Mouse (Mus musculus) left cerebral cortex, postnatal 36 days (tissue): ENCODE results near the gene Arhgap45. TPM values are rescaled to one million over a fixed set of nuclear protein-coding genes. Genes with fewer than 3 reads are reported as not detected.
A peak's percentile ranks its signal among the peaks of the same experiment; 100 is the strongest.
"Not testable (repeated sequence)": the region's sequence is repeated elsewhere in the genome, so short reads cannot be mapped to it uniquely, and the experiment has no call there.

ENCODE experiments used
- DNase-seq, 2 experiments: peaks; one replicate each; pipeline ENCODE4 v3.0.0; 2021 to 2022; ENCODE audit warnings: low spot score in 2 of 2, mixed read lengths in 1 of 2
- intact Hi-C: fragments of 180-260 bp; cut with DNase I; formaldehyde crosslinking; loops from one replicate; pipeline ENCODE4 v1.15.1; 2025
- total RNA-seq, 2 experiments: library from RNA; stranded (reverse); gene quantifications; 2 replicates each; pipeline ENCODE4 v1.2.3; 2021

The Arhgap45 gene
- total RNA-seq, 2 experiments from 2014 or later, result 3.3 to 5.3 TPM

- DNase-seq, result no peak
- intact Hi-C loops, result no loop called here
These were observed 9.0 kb downstream of the Arhgap45 start for GRCm38 (mm10) chr10:80025463-80025862.

GRCm38 (mm10) chr10:80025889-80026288, 9.4 kb downstream of the Arhgap45 start:
- intact Hi-C loops, result no loop called here

GRCm38 (mm10) chr10:80027681-80028520, 11.4 kb downstream of the Arhgap45 start:
- DNase-seq, result no peak
- intact Hi-C loops, result no loop called here

More at GRCm38 (mm10) chr10:80025889-80026288, 9.4 kb downstream of the Arhgap45 start:
- no peak for DNase-seq

DNA sequence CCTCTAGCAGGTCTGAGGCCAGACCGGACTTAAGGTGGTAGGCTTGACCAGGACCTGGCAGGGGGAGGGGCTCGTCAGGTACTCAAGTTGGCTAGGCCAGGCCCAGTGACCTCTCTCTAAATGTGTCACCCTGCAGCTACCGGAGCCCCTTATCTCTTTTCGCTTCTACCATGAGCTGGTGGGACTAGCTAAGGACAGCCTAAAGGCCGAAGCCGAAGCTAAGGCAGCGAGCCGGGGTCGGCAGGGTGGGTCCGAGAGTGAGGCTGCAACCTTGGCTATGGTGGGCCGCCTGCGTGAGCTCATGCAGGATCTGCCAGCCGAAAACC, 12.0 kb downstream of the Arhgap45 start:
- intact Hi-C loops, result no loop called here

GRCm38 (mm10) chr10:80030191-80030590, 13.7 kb downstream of the Arhgap45 start:
- no peak for DNase-seq
- intact Hi-C loops, result no loop called here

More for the DNA sequence above, 12.0 kb downstream of the Arhgap45 start:
- no peak for DNase-seq

DNA sequence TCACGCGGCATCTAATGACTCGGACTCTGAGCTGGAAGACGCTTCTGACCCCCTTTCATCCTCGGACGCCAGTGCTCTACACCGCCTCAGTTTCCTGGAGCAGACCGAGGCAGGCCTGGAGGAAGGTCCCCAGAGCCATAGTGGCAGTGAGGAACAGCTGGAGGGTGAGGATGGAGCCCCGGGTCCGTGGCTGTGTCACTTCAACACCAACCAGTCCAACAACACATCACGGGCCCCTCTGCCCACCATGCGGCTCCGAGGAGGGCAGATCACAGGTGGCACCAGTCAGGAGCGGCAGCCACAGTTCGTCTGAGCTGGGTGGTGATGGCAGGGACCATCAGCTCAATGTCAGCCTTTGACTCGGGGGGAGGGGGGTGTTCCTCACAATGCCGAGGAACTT, 14.3 kb downstream of the Arhgap45 start:
- DNase-seq, result no peak
- intact Hi-C loops, result no loop called here

- intact Hi-C loops, result no loop called here
These were observed 16.5 kb downstream of the Arhgap45 start for GRCm38 (mm10) chr10:80032799-80033480.

GRCm38 (mm10) chr10:80033511-80034391, 17.3 kb downstream of the Arhgap45 start:
- peak in 1 of 2 experiments; percentile 25 for DNase-seq
- intact Hi-C loops, result no loop called here

More at GRCm38 (mm10) chr10:80032799-80033480, 16.5 kb downstream of the Arhgap45 start:
- DNase-seq, result no peak

- intact Hi-C loops, result no loop called here
These were observed 18.7 kb downstream of the Arhgap45 start for GRCm38 (mm10) chr10:80035148-80035547.

GRCm38 (mm10) chr10:80035686-80036085, 19.2 kb downstream of the Arhgap45 start:
- intact Hi-C loops, result no loop called here
- no peak for DNase-seq

More at GRCm38 (mm10) chr10:80035148-80035547, 18.7 kb downstream of the Arhgap45 start:
- DNase-seq, result no peak

DNA sequence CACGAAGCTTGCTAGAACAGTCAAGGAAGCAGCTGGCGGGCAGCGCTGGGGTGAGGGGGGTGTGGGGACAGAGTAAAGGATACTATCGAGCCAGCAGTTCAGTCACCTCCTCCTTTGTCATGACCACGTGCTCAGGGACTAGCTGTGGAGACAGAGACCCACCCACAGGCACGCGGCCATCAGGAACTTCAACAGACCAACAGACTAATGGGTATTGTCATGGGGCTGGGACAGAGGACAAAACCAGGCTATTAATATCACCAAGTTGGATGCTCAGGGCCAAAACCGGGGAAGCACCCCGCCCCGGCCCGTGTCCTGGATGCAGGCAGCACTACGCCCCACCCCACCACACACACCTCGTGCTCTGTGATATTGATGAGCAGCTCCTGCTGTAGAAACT, 20.4 kb downstream of the Arhgap45 start:
- intact Hi-C loops, result no loop called here
- DNase-seq, result no peak

GRCm38 (mm10) chr10:80039559-80039979, 23.1 kb downstream of the Arhgap45 start, which contains the start of gene Polr2e:
TSS of gene Polr2e (minus strand) at chr10:80039795.
- intact Hi-C loops, result loop anchor here (2.0 kb wide), 3 partner anchors 43 to 75 kb away; partner anchors contain the start of genes Abca7, Stk11 and Tmem259
- peak; percentile 96 to 97 for DNase-seq

DNA sequence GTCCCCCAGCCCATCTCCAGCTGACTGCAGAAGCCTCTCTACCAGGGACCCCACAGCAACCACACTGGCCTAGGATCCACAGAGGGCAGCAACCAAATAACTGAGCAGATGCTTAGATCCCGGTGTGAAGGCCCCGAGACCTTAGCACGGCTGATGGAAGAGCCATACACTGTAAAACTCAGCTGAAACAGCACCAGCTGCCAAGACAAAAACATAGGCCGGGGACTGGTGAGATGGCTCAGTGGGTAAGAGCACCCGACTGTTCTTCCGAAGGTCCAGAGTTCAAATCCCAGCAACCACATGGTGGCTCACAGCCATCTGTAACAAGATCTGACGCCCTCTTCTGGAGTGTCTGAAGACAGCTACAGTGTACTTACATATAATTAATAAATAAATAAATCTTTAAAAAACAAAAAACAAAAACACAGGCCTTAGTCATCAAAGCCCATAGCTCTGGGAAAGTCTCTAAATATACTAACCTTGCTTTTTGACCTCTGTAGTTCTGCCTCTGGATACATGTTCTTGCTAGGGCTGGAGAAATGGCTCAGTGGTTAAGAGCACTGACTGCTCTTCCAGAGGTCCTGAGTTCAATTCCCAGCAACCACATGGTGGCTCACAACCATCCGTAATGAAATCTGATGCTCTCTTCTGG, 25.1 kb downstream of the Arhgap45 start:
- intact Hi-C loops, DNase-seq: not testable (repeated sequence)

DNA sequence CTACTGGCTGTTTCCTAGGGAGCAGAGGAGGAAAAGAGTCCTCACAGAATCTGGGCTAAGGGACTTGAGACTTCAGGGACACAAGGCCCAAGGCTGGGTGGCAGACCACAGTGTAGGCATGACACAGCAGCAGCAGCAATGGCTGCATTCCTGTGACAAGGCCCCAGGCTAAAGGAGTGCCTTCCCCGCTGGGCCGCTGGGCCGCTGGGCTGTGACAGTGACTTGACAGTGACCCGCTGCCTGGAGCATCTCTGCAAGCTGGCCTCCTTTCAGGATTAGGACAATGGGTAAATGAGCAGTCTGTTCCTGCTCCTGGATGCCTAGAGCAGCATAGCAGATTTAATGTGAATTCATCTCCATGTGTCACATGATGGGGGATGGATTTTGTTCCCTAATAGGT, 27.6 kb downstream of the Arhgap45 start:
- intact Hi-C loops, result no loop called here
- DNase-seq, result no peak

GRCm38 (mm10) chr10:80045364-80045763, 28.9 kb downstream of the Arhgap45 start:
- intact Hi-C loops, DNase-seq: not testable (repeated sequence)

GRCm38 (mm10) chr10:80045766-80046165, 29.3 kb downstream of the Arhgap45 start:
- no peak for DNase-seq
- intact Hi-C loops, result no loop called here

DNA sequence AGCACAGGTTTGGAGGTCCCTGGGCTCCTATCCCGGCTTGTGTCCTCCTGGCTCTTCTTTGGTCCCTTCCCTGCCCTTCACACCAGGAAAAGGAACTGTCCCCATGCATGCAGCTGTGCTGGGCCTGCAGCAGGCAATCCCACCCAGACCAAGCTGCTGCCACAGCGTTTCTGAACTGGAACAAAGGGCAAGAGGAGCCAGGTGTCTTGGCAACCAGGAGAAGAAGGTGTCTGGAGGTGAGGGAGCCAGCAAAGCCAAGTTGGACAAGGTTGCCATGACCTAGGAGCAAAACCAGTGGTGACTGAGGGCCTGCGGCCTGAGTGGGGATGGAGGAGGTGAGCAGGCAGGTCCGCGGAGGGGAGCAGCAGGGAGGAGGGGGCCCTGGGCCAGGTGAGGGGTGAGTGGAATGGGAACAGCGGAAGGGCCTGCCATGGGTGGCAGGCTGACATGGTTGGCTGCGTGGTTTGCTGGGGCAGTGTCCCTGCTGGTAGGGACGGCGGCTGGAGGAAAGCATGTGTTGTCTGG, 30.6 kb downstream of the Arhgap45 start, which contains the start of gene Gpx4:
Gpx4 (plus strand) TSS at position 126 of the 525 bp plus-strand sequence.
- intact Hi-C loops, result no loop called here
- no peak for DNase-seq

- DNase-seq, result no peak
- intact Hi-C loops, result no loop called here
These were observed 31.9 kb downstream of the Arhgap45 start for GRCm38 (mm10) chr10:80048396-80048795.

- intact Hi-C loops, result no loop called here
These were observed 32.4 kb downstream of the Arhgap45 start for GRCm38 (mm10) chr10:80048834-80049233.

More at GRCm38 (mm10) chr10:80048834-80049233, 32.4 kb downstream of the Arhgap45 start:
- no peak for DNase-seq
